Mouse (Mus musculus): Measurements from ENCODE around the gene Slc44a1.

Slc44a1 gene

GRCm38 (mm10) chr4:53620104-53620503 is 179.9 kb downstream of the Slc44a1 start:
- no peak for DNase-seq

- DNase-seq, result no peak
Observed at GRCm38 (mm10) chr4:53621084-53621483, 180.9 kb downstream of the Slc44a1 start.

- no peak for DNase-seq
Observed at GRCm38 (mm10) chr4:53621490-53621889, 181.3 kb downstream of the Slc44a1 start.

GRCm38 (mm10) chr4:53623711-53624110 is 183.5 kb downstream of the Slc44a1 start:
- DNase-seq, result no peak

GRCm38 (mm10) chr4:53624816-53625215 is 184.6 kb downstream of the Slc44a1 start:
- peak; percentile 59 to 74 for DNase-seq

GRCm38 (mm10) chr4:53625263-53625662 is 185.1 kb downstream of the Slc44a1 start:
- DNase-seq, result no peak

GRCm38 (mm10) chr4:53628924-53629323 is 188.7 kb downstream of the Slc44a1 start:
- DNase-seq, result peak; percentile 46 to 73

- no peak for DNase-seq
Observed at GRCm38 (mm10) chr4:53630963-53631315, 190.7 kb downstream of the Slc44a1 start.

- DNase-seq, result peak; percentile 79 to 83
Observed at GRCm38 (mm10) chr4:53631316-53632010, 191.2 kb downstream of the Slc44a1 start, which contains the start of gene Fsd1l. Gene Fsd1l, plus strand, starts transcription at chr4:53631471.

GRCm38 (mm10) chr4:53632011-53632349 is 191.8 kb downstream of the Slc44a1 start:
- DNase-seq, result no peak

GRCm38 (mm10) chr4:53635336-53635735 is 195.1 kb downstream of the Slc44a1 start:
- no peak for DNase-seq

- DNase-seq, result peak in 1 of 2 experiments; percentile 29
Observed at GRCm38 (mm10) chr4:53637269-53637909, 197.2 kb downstream of the Slc44a1 start.

- DNase-seq, result no peak
Observed at GRCm38 (mm10) chr4:53638549-53639123, 198.4 kb downstream of the Slc44a1 start.

- DNase-seq, result no peak
Observed at GRCm38 (mm10) chr4:53658029-53658428, 217.8 kb downstream of the Slc44a1 start.

GRCm38 (mm10) chr4:53660711-53661110 is 220.5 kb downstream of the Slc44a1 start:
- no peak for DNase-seq

Data from lung, postnatal 4 days (tissue).